Mouse (Mus musculus) myocyte (in vitro differentiated cells): Measurements from ENCODE around the gene Rmdn2. TPM values are rescaled to one million over a fixed set of nuclear protein-coding genes. Genes with fewer than 3 reads are reported as not detected.

ENCODE experiments used
- H3K27me3 ChIP-seq: one replicate; pipeline ENCODE4 v1.6.1; 2011; ENCODE audit not compliant: control insufficient read depth, insufficient read depth, insufficient read length
- H3K36me3 ChIP-seq: one replicate; pipeline ENCODE4 v1.6.1; 2011; ENCODE audit not compliant: control insufficient read depth, insufficient read depth
- H3K4me2 ChIP-seq: one replicate; pipeline ENCODE4 v1.6.1; 2011; ENCODE audit warnings: low read depth, control low read depth
- H3K4me3 ChIP-seq: one replicate; pipeline ENCODE4 v1.5.1; 2011; ENCODE audit warnings: mild to moderate bottlenecking, control low read depth, moderate library complexity
- H3K79me2 ChIP-seq: one replicate; pipeline ENCODE4 v1.6.1; 2011; ENCODE audit not compliant: control insufficient read depth, insufficient read depth
- H3ac ChIP-seq: one replicate; pipeline ENCODE4 v1.6.1; 2011; ENCODE audit not compliant: control insufficient read depth, insufficient read length
- CEBPB ChIP-seq: IDR thresholded peaks from 2 replicates; pipeline ENCODE4 v1.6.1; 2011; ENCODE audit warnings: mild to moderate bottlenecking, moderate library complexity; ENCODE audit not compliant: poor library complexity, insufficient read depth, severe bottlenecking
- E2F4 ChIP-seq: IDR thresholded peaks from one replicate; pipeline ENCODE4 v1.6.1; 2011; ENCODE audit warnings: mild to moderate bottlenecking, control low read depth, moderate library complexity; ENCODE audit not compliant: insufficient read depth
- MAX ChIP-seq: IDR thresholded peaks from one replicate; pipeline ENCODE4 v1.6.1; 2011; ENCODE audit warnings: low read depth, mild to moderate bottlenecking, control low read depth
- MYOD1 ChIP-seq, 3 experiments: IDR thresholded peaks; one replicate each; pipeline ENCODE4 v1.6.1; 2011; ENCODE audit warnings: control low read depth in 2 of 3, low read depth in 2 of 3, mild to moderate bottlenecking in 2 of 3, moderate library complexity in 1 of 3; ENCODE audit not compliant: insufficient read length in 2 of 3, control insufficient read depth in 1 of 3
- MYOG ChIP-seq, 3 experiments: IDR thresholded peaks; one replicate each; pipeline ENCODE4 v1.6.1; 2011; ENCODE audit warnings: control low read depth in 2 of 3, low read depth in 2 of 3, mild to moderate bottlenecking in 2 of 3; ENCODE audit not compliant: insufficient read length in 2 of 3, control insufficient read depth in 1 of 3, insufficient read depth in 1 of 3
- POLR2A ChIP-seq: IDR thresholded peaks from one replicate; pipeline ENCODE4 v1.6.1; 2011; ENCODE audit warnings: low read depth, mild to moderate bottlenecking, control low read depth, moderate library complexity; ENCODE audit not compliant: insufficient read length
- POLR2AphosphoS2 ChIP-seq: IDR thresholded peaks from one replicate; pipeline ENCODE4 v1.6.1; 2011; ENCODE audit warnings: low read depth, control low read depth; ENCODE audit not compliant: insufficient read length
- REST ChIP-seq: IDR thresholded peaks from one replicate; pipeline ENCODE4 v1.6.1; 2011; ENCODE audit warnings: mild to moderate bottlenecking, control low read depth, moderate library complexity; ENCODE audit not compliant: insufficient read depth, insufficient read length
- SRF ChIP-seq: IDR thresholded peaks from one replicate; pipeline ENCODE4 v1.6.1; 2011; ENCODE audit warnings: low read depth; ENCODE audit not compliant: control insufficient read depth, insufficient read length
- TCF12 ChIP-seq: IDR thresholded peaks from one replicate; pipeline ENCODE4 v1.6.1; 2011; ENCODE audit warnings: mild to moderate bottlenecking, control low read depth; ENCODE audit not compliant: poor library complexity, insufficient read depth, severe bottlenecking
- TCF3 ChIP-seq: IDR thresholded peaks from one replicate; pipeline ENCODE4 v1.6.1; 2011; ENCODE audit warnings: low read depth, control low read depth; ENCODE audit not compliant: insufficient read length
- USF1 ChIP-seq: IDR thresholded peaks from one replicate; pipeline ENCODE4 v1.6.1; 2011; ENCODE audit warnings: low read depth, mild to moderate bottlenecking, control low read depth, moderate library complexity
- polyA plus RNA-seq: library from polyadenylated mRNA; unstranded; fragments of >200 nt; fragmentation: generic; extraction: Trizol; gene quantifications from one replicate; pipeline ENCODE4 v1.2.1, GENCODE M21; 2012; ENCODE audit warnings: missing spikeins

Gene Rmdn2
- 1.6 TPM for polyA plus RNA-seq

GRCm38 (mm10) chr17:79611545-79611944, at the start of gene Rmdn2:
Gene Rmdn2, plus strand, starts transcription at chr17:79611863.
- no peaks in the 10 kb centered on the region for H3K27me3 ChIP-seq
- H3ac ChIP-seq, result no peak within 1 kb of the TSS
- no peaks in the 10 kb centered on the region for H3K36me3 ChIP-seq
- H3K79me2 ChIP-seq, result no peaks in the 10 kb centered on the region
- no peak within 1 kb of the TSS for H3K4me2 ChIP-seq
- no peak within 1 kb of the TSS for H3K4me3 ChIP-seq
- TF ChIP-seq TCF3 (no peak), MAX (no peak), E2F4 (no peak), MYOD1 (IDR thresholded peaks at IDR 0.05; ENCODE audit: control insufficient read depth in 1 of 3, insufficient read length in 2 of 3, low read depth in 2 of 3) (no peak), USF1 (no peak), POLR2A (no peak), REST (no peak), CEBPB (no peak), MYOG (IDR thresholded peaks at IDR 0.05; ENCODE audit: control insufficient read depth in 1 of 3, insufficient read depth in 1 of 3, insufficient read length in 2 of 3, low read depth in 2 of 3) (no peak)

- TF ChIP-seq POLR2A (no peak), TCF12 (no peak), SRF (no peak), CEBPB (no peak), MYOD1 (IDR thresholded peaks at IDR 0.05; ENCODE audit: control insufficient read depth in 1 of 3, insufficient read length in 2 of 3, low read depth in 2 of 3) (no peak), TCF3 (no peak), E2F4 (no peak), MYOG (IDR thresholded peaks at IDR 0.05; ENCODE audit: control insufficient read depth in 1 of 3, insufficient read depth in 1 of 3, insufficient read length in 2 of 3, low read depth in 2 of 3) (no peak)
- Histone ChIP-seq H3K36me3 (no peaks in the 10 kb centered on the region), H3K4me2 (no peak overlapping the region)
Measured at GRCm38 (mm10) chr17:79563067-79563620, 48.5 kb upstream of the Rmdn2 start.

DNA sequence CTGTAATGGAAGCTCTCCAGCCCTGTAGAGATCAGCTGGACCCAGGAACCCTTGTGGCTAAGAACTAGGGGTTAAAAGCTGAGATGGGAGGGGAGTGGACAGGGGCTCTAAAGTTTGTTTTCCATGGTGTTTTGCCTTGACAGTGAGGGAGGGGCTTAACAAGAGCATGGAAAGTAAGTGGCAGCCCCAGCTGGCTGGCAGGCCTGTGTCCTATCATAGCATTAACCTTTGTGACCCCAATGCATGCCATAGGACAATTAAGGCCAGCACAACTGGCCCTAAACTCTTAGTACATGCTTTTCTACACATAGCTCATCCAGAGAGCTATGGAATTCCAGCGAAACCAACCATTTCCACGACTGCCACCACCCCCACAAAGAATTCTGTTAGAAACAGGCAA, 47.9 kb upstream of the Rmdn2 start:
- no peak overlapping the region for H3K4me3 ChIP-seq
- no peak overlapping the region for H3ac ChIP-seq
- no peaks in the 10 kb centered on the region for H3K79me2 ChIP-seq
- no peaks in the 10 kb centered on the region for H3K36me3 ChIP-seq
- TF ChIP-seq CEBPB (no peak), MYOD1 (IDR thresholded peaks at IDR 0.05; ENCODE audit: control insufficient read depth in 1 of 3, insufficient read length in 2 of 3, low read depth in 2 of 3) (peak in 1 of 3 experiments; percentile 11)
- H3K4me2 ChIP-seq, result no peak overlapping the region
- no peaks in the 10 kb centered on the region for H3K27me3 ChIP-seq

More at GRCm38 (mm10) chr17:79563067-79563620, 48.5 kb upstream of the Rmdn2 start:
- no peak overlapping the region for H3ac ChIP-seq
- no peaks in the 10 kb centered on the region for H3K79me2 ChIP-seq
- H3K4me3 ChIP-seq, result no peak overlapping the region
- H3K27me3 ChIP-seq, result no peaks in the 10 kb centered on the region

- H3ac ChIP-seq, result no peak overlapping the region
- TF ChIP-seq MYOD1 (IDR thresholded peaks at IDR 0.05; ENCODE audit: control insufficient read depth in 1 of 3, insufficient read length in 2 of 3, low read depth in 2 of 3), result peak in 1 of 3 experiments; percentile 9
- no peak for TF ChIP-seq POLR2A
- no peak overlapping the region for H3K4me3 ChIP-seq
- no peaks in the 10 kb centered on the region for H3K27me3 ChIP-seq
- H3K36me3 ChIP-seq, result no peaks in the 10 kb centered on the region
- H3K79me2 ChIP-seq, result no peaks in the 10 kb centered on the region
- H3K4me2 ChIP-seq, result no peak overlapping the region
Measured at GRCm38 (mm10) chr17:79565241-79565961, 46.3 kb upstream of the Rmdn2 start.

DNA sequence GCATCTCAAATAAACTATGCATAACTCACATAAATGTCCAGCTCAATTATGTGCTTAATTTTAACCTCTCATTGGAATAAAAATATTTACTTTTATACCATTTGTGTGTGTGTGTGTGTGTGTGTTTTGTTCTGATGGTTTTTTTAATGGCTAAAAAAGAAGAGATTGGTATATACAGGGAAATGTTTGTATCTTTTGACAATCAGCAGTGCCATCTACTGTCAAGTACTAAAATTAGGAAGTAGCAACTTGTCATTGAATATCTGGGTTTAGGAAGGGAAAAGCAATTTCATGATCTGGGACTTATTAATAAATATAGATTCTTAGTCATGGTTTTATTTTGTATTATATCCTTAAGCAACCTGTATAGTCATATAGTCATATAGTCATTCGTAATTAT, 43.3 kb upstream of the Rmdn2 start:
- Histone ChIP-seq H3K27me3 (no peaks in the 10 kb centered on the region), H3K79me2 (no peaks in the 10 kb centered on the region), H3ac (no peak overlapping the region), H3K36me3 (no peaks in the 10 kb centered on the region), H3K4me2 (no peak overlapping the region), H3K4me3 (no peak overlapping the region)
- TF ChIP-seq POLR2A (no peak), TCF12 (no peak), CEBPB (no peak), MYOD1 (IDR thresholded peaks at IDR 0.05; ENCODE audit: control insufficient read depth in 1 of 3, insufficient read length in 2 of 3, low read depth in 2 of 3) (no peak), TCF3 (no peak), REST (no peak), POLR2AphosphoS2 (no peak)
